Mouse (Mus musculus): Measurements from ENCODE around the gene Gtsf1l. TPM values are rescaled to one million over a fixed set of nuclear protein-coding genes. Genes with fewer than 3 reads are reported as not detected.

Gtsf1l gene
- total RNA-seq, 2 experiments from 2014 or later: not detected

GRCm38 (mm10) chr2:163104086-163104770 is 16.6 kb upstream of the Gtsf1l start:
- Histone ChIP-seq H3K4me3 (no peak overlapping the region), H3K27ac (no peak overlapping the region)
- no peak for DNase-seq (ENCODE audit: extremely low spot score in 1 of 2, low spot score in 2 of 2)
- intact Hi-C loops (cut with DNase I): loop anchor here (5.0 kb wide), 1 partner anchor 98 kb away; the partner anchor contains the start of gene Tox2
- TF ChIP-seq CTCF (IDR thresholded peaks at IDR 0.05): no peak

GRCm38 (mm10) chr2:163102900-163103653 is 15.4 kb upstream of the Gtsf1l start:
- Histone ChIP-seq H3K4me3 (no peak overlapping the region), H3K27ac (no peak overlapping the region)
- no peak for TF ChIP-seq CTCF (IDR thresholded peaks at IDR 0.05)
- intact Hi-C loops (cut with DNase I): loop anchor here (2.0 to 5.0 kb wide), 2 partner anchors 99 to 298 kb away; partner anchors contain the start of gene Tox2
- DNase-seq (ENCODE audit: extremely low spot score in 1 of 2, low spot score in 2 of 2): no peak

- TF ChIP-seq CTCF (IDR thresholded peaks at IDR 0.05): no peak
- no peak overlapping the region for H3K4me3 ChIP-seq
- no peak overlapping the region for H3K27ac ChIP-seq
- intact Hi-C loops (cut with DNase I): loop anchor here (2.0 to 5.0 kb wide), 2 partner anchors 100 to 299 kb away; partner anchors contain the start of gene Tox2
- DNase-seq (ENCODE audit: extremely low spot score in 1 of 2, low spot score in 2 of 2): no peak
Observed at GRCm38 (mm10) chr2:163102216-163102615, 14.6 kb upstream of the Gtsf1l start.

- peak; percentile 85 for TF ChIP-seq CTCF (IDR thresholded peaks at IDR 0.05)
- H3K27ac ChIP-seq: no peak overlapping the region
- H3K4me3 ChIP-seq: no peak overlapping the region
- peak; percentile 61 to 74 for DNase-seq (ENCODE audit: extremely low spot score in 1 of 2, low spot score in 2 of 2)
- intact Hi-C loops (cut with DNase I): loop anchor here (1.0 to 5.0 kb wide), 3 partner anchors 101 to 299 kb away; partner anchors contain the start of gene Tox2
Observed at GRCm38 (mm10) chr2:163101646-163102203, 14.1 kb upstream of the Gtsf1l start.

GRCm38 (mm10) chr2:163100551-163100950 is 12.9 kb upstream of the Gtsf1l start:
- Histone ChIP-seq H3K4me3 (no peak overlapping the region), H3K27ac (no peak overlapping the region)
- intact Hi-C loops (cut with DNase I): loop anchor here (5.0 kb wide), 1 partner anchor 102 kb away; the partner anchor contains the start of gene Tox2
- no peak for TF ChIP-seq CTCF (IDR thresholded peaks at IDR 0.05)
- no peak for DNase-seq (ENCODE audit: extremely low spot score in 1 of 2, low spot score in 2 of 2)

- Histone ChIP-seq H3K27ac (no peak overlapping the region), H3K4me3 (no peak overlapping the region)
- intact Hi-C loops (cut with DNase I): loop anchor here (5.0 kb wide), 1 partner anchor 102 kb away; the partner anchor contains the start of gene Tox2
- no peak for TF ChIP-seq CTCF (IDR thresholded peaks at IDR 0.05)
- no peak for DNase-seq (ENCODE audit: extremely low spot score in 1 of 2, low spot score in 2 of 2)
Observed at GRCm38 (mm10) chr2:163099919-163100318, 12.3 kb upstream of the Gtsf1l start.

GRCm38 (mm10) chr2:163095784-163096183 is 8.1 kb upstream of the Gtsf1l start:
- no peak overlapping the region for H3K4me3 ChIP-seq
- no peak for DNase-seq (ENCODE audit: extremely low spot score in 1 of 2, low spot score in 2 of 2)
- no peak for TF ChIP-seq CTCF (IDR thresholded peaks at IDR 0.05)
- intact Hi-C loops (cut with DNase I): no loop called here
- H3K27ac ChIP-seq: no peak overlapping the region

- no peak for DNase-seq (ENCODE audit: extremely low spot score in 1 of 2, low spot score in 2 of 2)
- no peak overlapping the region for H3K4me3 ChIP-seq
- no peak overlapping the region for H3K27ac ChIP-seq
- intact Hi-C loops (cut with DNase I): no loop called here
- no peak for TF ChIP-seq CTCF (IDR thresholded peaks at IDR 0.05)
Observed at GRCm38 (mm10) chr2:163094909-163095308, 7.3 kb upstream of the Gtsf1l start.

- Histone ChIP-seq H3K4me3 (no peak overlapping the region), H3K27ac (no peak overlapping the region)
- peak; percentile 37 for TF ChIP-seq CTCF (IDR thresholded peaks at IDR 0.05)
- DNase-seq (ENCODE audit: extremely low spot score in 1 of 2, low spot score in 2 of 2): no peak
- intact Hi-C loops (cut with DNase I): no loop called here
Observed at GRCm38 (mm10) chr2:163089475-163090123, 1.9 kb upstream of the Gtsf1l start.

GRCm38 (mm10) chr2:163086561-163086960 is 1.1 kb downstream of the Gtsf1l start:
- no peak overlapping the region for H3K27ac ChIP-seq
- no peak for TF ChIP-seq CTCF (IDR thresholded peaks at IDR 0.05)
- intact Hi-C loops (cut with DNase I): no loop called here

GRCm38 (mm10) chr2:163085047-163085446 is 2.6 kb downstream of the Gtsf1l start:
- TF ChIP-seq CTCF (IDR thresholded peaks at IDR 0.05): no peak
- Histone ChIP-seq H3K4me3 (no peak overlapping the region), H3K27ac (no peak overlapping the region)
- intact Hi-C loops (cut with DNase I): no loop called here
- DNase-seq (ENCODE audit: extremely low spot score in 1 of 2, low spot score in 2 of 2): no peak

More at GRCm38 (mm10) chr2:163086561-163086960, 1.1 kb downstream of the Gtsf1l start:
- no peak for DNase-seq (ENCODE audit: extremely low spot score in 1 of 2, low spot score in 2 of 2)
- H3K4me3 ChIP-seq: no peak overlapping the region

Data from left cerebral cortex, adult 2 months (tissue).